Mouse (Mus musculus) gonadal fat pad, adult 2 months (tissue): ENCODE measurements around the gene Gm49394. TPM values are rescaled to one million over a fixed set of nuclear protein-coding genes. Genes with fewer than 3 reads are reported as not detected.

Source experiments
- DNase-seq: peaks from one replicate; pipeline ENCODE4 v3.0.0-alpha.2; 2012; ENCODE audit warnings: low read depth
- polyA plus RNA-seq: library from polyadenylated mRNA; depleted of rRNA; stranded (reverse); fragments of >200 nt; gene quantifications from 2 replicates; pipeline ENCODE4 v1.2.3, GENCODE M21; 2012; rRNA removed

Gene Gm49394
- polyA plus RNA-seq = not detected in 2 replicates

- DNase-seq = no peak
These were observed at the start of gene Gm49394 for GRCm38 (mm10) chr7:142669751-142670625. Gene Gm49394, minus strand, starts transcription at chr7:142669942.

DNA sequence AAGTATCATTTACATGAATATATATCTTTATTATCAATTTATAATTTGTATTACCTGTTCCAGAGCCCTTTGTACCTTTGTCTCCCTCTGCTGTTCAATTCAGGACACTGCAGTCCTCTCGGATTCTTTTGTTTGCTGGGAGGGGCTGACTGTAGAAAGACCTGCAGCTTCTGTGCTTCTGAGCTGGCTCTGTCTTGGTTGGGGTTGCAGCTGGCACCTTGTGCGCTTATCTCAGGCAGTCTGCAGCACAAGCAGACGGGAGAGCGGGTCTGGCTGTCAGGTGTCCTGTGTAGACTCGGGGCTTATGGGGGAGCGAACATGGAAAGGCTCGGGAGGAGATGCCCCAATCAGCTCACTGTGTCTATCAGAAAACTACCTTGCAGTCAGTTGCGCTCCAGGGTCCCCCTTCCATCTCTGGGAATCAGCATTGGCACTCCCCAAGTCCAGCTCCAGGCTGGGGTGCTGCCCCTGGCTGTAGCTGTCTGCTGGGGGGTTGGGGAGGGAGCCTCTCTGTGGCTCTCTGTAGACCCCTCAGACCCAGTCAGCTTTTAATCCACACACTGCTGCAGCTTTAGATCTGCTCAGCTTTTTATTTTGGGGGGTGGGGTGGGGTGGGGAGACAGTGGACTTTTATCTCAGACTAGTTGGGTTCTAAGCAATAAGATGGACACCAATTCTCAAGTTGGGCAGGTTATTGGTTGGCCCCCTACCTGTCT, 45.2 kb upstream of the Gm49394 start:
- no peak for DNase-seq

DNA sequence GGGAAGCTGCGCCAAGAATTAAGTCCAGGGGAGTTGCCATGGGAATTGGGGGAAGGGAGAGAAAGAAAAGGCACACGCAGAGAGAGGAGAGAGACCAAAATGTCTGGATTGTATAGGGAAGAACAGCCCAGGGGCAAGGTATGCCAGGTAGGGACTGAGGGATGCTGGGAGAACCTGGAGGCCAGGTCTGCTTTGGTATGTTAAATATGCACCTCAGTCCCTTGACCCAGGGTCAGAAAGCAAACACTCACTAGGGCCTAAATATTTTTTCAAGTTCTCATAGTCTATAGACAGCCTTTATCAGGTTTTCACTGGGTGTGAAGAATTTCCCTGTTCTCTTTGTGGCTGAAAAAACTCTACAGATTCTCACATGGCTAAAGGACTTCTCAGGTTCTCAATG, 37.1 kb upstream of the Gm49394 start:
- DNase-seq = no peak

DNA sequence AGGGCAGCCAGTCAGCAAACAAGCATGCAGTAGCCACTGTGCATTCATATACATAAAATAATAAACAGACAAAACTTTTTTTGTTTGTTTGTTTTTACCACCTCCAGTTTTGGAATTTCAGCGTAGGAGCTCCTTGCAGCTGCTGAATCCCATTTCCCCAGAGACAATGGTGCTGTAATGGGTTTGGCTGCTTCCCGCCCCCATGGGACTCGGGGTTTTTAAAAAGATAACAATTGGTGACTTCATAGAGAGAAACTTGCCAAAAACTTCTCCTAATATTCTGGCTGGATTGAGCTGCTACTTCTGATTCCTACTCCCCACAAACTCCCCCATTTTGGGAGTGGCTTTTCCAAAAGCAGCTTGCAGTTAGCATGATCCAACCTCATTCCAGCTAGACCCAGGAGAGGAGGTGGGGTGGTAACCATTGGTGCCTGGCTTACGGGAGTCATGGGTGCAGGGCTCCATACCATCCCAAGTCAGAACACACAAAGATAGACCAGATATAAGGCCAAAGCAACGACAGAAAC, 29.7 kb upstream of the Gm49394 start:
- no peak for DNase-seq

DNA sequence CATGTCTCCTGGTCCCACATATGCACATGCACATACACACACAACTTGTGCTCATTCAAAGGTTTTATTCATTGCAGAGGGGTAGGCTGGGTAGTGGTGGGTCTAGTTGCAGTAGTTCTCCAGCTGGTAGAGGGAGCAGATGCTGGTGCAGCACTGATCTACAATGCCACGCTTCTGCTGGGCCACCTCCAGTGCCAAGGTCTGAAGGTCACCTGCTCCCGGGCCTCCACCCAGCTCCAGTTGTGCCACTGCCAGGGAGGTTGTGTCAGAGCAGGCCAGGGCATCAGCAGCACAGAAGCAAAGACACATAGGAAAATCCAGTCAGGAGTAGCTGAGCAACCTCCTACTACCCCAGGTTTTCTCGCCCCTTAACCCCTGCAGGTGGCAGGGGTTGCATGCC, 8.9 kb upstream of the Gm49394 start:
- DNase-seq = no peak

GRCm38 (mm10) chr7:142675644-142676043, 5.9 kb upstream of the Gm49394 start:
- no peak for DNase-seq

DNA sequence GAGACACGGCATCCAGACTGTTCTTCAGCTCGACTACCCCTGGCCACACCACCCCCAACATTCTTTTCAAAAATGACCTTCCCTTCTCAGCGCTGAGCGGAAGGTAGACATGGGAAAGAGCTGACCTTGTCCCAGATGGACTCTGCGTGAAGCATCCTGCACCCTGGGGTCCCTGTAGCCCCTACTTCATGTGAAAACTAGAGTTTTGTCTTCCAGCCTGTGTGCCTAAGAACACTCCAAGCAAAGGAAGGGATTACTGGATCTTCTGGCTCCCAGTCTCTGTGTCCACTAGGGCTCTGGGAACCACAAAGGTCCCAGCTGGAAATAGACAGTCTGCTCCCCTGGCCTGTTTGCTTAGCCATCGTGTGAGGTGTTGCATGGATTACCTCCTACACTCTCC, 5.4 kb upstream of the Gm49394 start:
- DNase-seq = no peak

- DNase-seq = no peak
These were observed 2.4 kb upstream of the Gm49394 start for GRCm38 (mm10) chr7:142672120-142672519.

- no peak for DNase-seq
These were observed 1.3 kb upstream of the Gm49394 start for GRCm38 (mm10) chr7:142671067-142671466.

DNA sequence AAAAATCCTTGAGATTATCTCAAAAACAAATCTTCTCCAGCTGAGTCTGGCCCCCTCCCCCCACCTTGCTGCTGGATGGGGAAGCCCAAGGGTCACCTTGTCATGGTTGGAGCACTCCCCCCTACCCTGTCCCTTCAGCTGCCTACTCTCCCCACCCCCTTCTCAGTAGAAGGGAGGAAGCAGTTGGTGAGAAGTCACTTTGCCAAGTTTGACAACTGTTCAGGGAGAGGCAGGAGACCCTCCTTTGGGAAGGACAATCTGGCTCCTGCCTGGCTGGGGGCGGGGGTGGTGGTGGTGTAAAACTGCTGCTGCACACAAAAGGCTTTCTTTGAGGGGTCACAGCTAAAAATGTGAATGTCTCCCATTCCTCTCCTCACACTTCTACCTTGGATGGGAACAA, 1.4 kb downstream of the Gm49394 start:
- no peak for DNase-seq

DNA sequence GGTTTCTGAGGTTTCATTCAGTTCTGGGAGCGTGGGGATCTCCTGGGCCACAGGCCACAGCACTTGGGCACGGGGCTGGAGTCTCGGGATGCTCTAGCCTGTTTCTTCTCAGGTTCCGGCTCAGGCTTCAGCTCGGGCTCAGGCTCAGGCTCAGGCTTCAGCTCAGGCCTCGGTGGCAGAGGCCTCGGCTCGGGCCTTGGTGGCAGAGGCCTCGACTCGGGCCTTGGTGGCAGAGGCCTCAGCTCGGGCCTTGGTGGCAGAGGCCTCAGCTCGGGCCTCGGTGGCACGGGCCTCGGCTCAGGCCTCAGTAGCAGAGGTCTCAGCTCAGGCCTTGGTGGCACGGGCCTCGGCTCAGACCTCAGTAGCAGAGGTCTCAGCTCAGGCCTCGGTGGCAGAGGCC, 2.2 kb downstream of the Gm49394 start:
- no peak for DNase-seq

- DNase-seq = no peak
These were observed 3.1 kb downstream of the Gm49394 start, which contains the start of gene Igf2 for GRCm38 (mm10) chr7:142666659-142667058. Gene Igf2, minus strand, starts transcription at chr7:142666816.

- DNase-seq = no peak
These were observed 3.6 kb downstream of the Gm49394 start for GRCm38 (mm10) chr7:142666109-142666508.

DNA sequence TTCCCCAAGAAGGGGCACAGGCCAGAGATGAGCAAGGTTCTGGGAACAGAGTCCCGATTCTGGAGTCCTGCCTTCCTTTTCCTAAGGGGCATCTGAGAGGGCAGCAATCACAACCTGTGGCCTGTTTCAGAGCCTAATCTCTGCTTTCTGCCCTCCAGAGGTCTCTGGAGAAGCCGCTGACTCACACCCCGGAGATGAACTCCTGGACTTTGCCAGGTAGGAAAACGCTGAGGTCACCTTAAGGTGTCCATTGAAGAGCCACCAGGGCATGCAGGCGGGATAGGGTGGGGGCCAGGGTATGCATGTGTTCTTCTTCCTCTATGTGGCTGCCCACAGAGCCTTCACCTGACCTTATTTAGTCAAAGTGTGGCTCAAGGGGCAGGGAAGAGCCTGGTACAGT, 4.4 kb downstream of the Gm49394 start:
- DNase-seq = no peak

DNA sequence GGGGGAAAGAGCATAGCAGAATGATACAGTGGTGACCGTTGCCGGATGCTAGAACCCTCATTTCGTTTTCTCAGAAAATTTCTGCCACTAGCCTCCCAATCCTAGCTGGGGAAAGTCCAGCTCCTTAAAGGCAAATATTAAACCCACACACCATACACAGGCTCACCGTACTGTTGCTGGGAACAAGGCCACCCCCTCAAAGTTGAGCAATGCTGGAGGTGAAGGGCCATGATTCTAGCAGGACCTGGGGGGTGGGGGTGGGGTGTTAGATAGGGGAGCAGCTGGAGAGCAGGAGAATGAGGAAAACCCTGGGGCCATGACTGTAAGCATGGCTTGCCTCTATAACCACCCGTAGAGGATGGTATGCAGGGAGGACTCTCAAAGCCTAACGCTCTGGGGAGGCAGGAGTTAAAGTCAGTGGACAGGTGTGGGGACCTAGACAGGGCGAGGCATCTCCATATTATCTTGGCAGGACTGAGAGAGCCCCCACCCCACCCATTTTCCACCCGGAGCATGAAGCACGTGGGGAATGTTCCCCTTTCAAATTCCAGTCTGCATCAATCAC, 5.2 kb downstream of the Gm49394 start:
- DNase-seq = no peak

GRCm38 (mm10) chr7:142663931-142664421, 5.8 kb downstream of the Gm49394 start:
- no peak for DNase-seq

GRCm38 (mm10) chr7:142663151-142663550, 6.6 kb downstream of the Gm49394 start:
- no peak for DNase-seq

- DNase-seq = no peak
These were observed 7.9 kb downstream of the Gm49394 start for GRCm38 (mm10) chr7:142661811-142662210.

DNA sequence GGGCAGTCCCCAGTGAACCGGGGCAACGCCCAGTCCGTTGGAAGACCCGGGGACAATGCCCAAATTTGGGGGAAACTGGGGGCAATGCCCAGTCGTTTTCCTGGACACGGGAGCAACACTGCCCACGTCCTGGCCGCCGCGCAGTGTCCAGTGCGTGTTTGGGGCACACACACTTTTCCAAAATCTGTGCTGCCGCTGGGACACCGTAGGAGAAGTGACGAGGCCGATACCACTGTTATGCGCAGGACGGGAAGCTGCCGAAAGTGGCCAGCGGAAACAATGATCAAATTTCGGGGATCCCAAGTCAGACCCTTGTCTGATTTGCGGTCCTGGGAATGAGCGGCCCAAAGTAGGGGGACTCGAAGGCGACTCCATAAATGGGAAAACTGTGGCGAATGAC, 8.7 kb downstream of the Gm49394 start:
- no peak for DNase-seq

- no peak for DNase-seq
These were observed 9.1 kb downstream of the Gm49394 start for GRCm38 (mm10) chr7:142660651-142660945.

DNA sequence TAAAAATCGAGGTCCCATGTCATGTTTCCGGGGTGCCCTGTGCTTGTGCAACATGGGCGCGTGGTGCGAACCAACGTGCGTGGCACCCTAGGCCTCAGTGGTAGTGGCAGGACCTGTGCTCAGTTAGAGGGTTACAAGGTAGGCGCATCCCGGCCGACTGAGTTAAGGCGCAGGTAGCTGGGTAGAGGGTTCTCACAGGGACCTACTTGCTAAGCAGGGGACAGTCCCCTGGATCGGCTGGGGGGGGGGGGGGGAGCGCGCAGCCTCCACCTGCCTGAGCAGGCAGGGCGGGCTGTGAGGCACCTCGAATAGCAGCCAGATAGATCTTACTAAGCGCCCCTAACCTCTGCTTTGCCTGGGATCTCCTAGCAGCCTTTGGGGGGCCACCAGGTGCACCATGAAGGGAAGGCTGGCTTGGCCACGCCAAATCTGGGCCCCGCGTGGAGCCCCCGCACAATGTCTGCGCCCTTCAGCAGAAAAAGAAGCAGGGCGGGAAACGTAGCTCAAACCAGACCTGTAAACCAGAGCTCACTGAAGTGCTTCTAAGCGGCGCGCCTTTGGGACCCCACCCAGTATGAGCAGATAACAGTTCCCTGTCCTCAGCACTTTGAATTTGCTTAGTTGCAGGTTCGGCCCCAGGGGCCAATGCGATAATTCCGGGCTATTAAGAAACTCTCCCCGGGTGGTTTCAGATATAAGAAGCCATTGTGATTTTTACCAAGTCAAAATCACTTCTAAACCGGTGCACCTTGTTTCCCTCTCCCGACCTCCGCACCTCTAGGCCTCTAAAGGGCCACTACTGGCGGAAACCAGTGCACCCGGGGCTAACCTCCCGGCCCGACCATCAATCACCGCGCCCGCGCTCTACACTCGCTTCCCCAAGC, 9.7 kb downstream of the Gm49394 start:
- DNase-seq = no peak
